Mouse (Mus musculus): ENCODE measurements at regions not wholly inside any gene's neighbourhood (a gene's known extent, or its start where the extent isn't known, plus 50 kb on each side); places are given as distances from the start of the nearest gene placed in this dataset.

- TF ChIP-seq CTCF (IDR thresholded peaks at IDR 0.05; ENCODE audit: borderline replicate concordance, extremely low read depth, insufficient read depth, insufficient read length) (no peak), POLR2A (IDR thresholded peaks at IDR 0.05; ENCODE audit: borderline replicate concordance, extremely low read depth, insufficient read depth, insufficient read length, poor library complexity, severe bottlenecking) (no peak)
Observed at GRCm38 (mm10) chr6:62719541-62720155, 536.0 kb upstream of the Grid2 start.
